Mouse (Mus musculus): ENCODE measurements around the gene Itpr1. TPM values are rescaled to one million over a fixed set of nuclear protein-coding genes. Genes with fewer than 3 reads are reported as not detected.

Gene Itpr1
- polyA plus RNA-seq, 1 experiment from 2014 or later = 3.5 TPM

DNA sequence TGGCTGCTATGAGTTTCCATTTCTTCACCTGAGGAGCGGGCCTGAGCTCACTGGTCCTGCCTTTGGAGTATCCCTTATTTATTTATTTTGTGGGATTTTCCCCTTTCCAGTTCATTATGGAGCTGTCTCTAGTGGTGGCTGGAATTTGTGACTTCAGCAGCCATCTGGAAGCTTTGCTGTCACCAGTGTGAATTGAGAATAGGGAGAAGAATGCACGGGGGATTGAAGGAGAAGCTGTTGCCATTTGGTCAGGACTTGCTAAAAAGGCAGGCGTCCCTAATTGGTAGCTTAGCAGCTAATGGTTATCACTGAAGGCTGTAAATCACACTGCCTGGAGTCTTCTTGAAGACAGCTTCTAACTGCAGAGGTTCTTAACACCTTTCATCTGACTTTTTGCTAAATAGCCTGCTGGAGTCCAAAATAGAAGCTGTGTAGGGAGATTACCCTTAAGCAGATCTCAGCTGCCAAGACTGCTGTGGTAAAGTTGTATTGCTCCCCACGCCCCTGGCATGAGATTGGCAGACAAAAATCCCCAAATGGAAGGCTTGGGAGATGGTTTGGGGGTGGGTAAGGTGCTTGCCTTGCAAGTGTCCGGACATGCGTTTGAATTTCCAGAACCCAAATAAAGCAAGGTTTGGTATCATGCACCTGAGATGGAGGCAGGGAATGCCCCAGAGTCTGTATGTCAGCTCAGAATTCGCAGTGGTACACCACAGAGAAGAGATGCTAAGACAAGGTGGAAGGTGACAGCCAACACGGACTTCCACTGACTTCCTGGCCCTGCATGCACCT, 96.7 kb downstream of the Itpr1 start:
- Histone ChIP-seq H3K36me3 (ENCODE audit: control insufficient read depth, insufficient read depth, low read length) (no peaks in the 10 kb centered on the region), H3K9me3 (ENCODE audit: control insufficient read depth, low read length) (no peaks in the 10 kb centered on the region), H3K4me2 (ENCODE audit: low read depth, low read length) (no peak overlapping the region), H3K27me3 (ENCODE audit: control insufficient read depth, insufficient read depth, low read length) (no peaks in the 10 kb centered on the region), H3K4me1 (ENCODE audit: control insufficient read depth, insufficient read depth, low read length) (0 out of 2 replicates have a peak, but pooled peaks cover 4% of the 10 kb centered on the region), H3K27ac (ENCODE audit: low read depth, low read length) (no peak overlapping the region), H3K4me3 (ENCODE audit: low read depth, low read length) (no peak overlapping the region), H3K9ac (replicated peaks; ENCODE audit: low read depth, low read length) (no peak overlapping the region)
- ATAC-seq (ENCODE audit: low read depth) = 0 out of 2 replicates have a peak, but pooled peaks have one; percentile 14
- 52% methylated on average over 8 of the region's 8 CpGs for WGBS

GRCm38 (mm10) chr6:108313056-108313455, 100.2 kb downstream of the Itpr1 start:
- no peak for ATAC-seq (ENCODE audit: low read depth)
- Histone ChIP-seq H3K27me3 (ENCODE audit: control insufficient read depth, insufficient read depth, low read length) (no peaks in the 10 kb centered on the region), H3K27ac (ENCODE audit: low read depth, low read length) (no peak overlapping the region), H3K4me2 (ENCODE audit: low read depth, low read length) (no peak overlapping the region), H3K9ac (replicated peaks; ENCODE audit: low read depth, low read length) (no peak overlapping the region), H3K4me1 (ENCODE audit: control insufficient read depth, insufficient read depth, low read length) (0 out of 2 replicates have a peak, but pooled peaks cover 4% of the 10 kb centered on the region), H3K4me3 (ENCODE audit: low read depth, low read length) (no peak overlapping the region), H3K36me3 (ENCODE audit: control insufficient read depth, insufficient read depth, low read length) (no peaks in the 10 kb centered on the region), H3K9me3 (ENCODE audit: control insufficient read depth, low read length) (no peaks in the 10 kb centered on the region)
- WGBS = 94% methylated on average over 1 of the region's 1 CpGs

DNA sequence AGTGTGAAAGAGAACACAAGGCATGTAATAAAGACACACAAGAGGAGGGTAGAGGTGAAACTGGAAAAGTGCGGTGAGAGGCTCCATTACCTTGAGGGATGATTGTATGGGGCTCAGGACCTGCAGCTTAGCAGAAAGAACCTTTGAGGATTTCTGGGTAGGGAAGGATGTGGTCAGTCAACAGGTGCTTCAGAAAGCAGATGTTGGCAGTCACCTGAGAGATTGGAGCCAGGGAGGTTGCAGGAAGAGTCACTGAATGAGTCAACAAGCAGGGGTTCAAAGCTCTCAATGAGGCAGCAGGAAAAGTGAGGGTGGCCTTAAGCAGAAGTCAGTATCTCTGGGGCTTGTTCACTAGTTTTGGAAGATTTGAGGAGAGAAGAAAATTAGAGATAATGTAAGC, 101.1 kb downstream of the Itpr1 start:
- Histone ChIP-seq H3K9ac (replicated peaks; ENCODE audit: low read depth, low read length) (no peak overlapping the region), H3K36me3 (ENCODE audit: control insufficient read depth, insufficient read depth, low read length) (no peaks in the 10 kb centered on the region), H3K4me1 (ENCODE audit: control insufficient read depth, insufficient read depth, low read length) (0 out of 2 replicates have a peak, but pooled peaks cover 4% of the 10 kb centered on the region), H3K4me3 (ENCODE audit: low read depth, low read length) (no peak overlapping the region), H3K27me3 (ENCODE audit: control insufficient read depth, insufficient read depth, low read length) (no peaks in the 10 kb centered on the region), H3K9me3 (ENCODE audit: control insufficient read depth, low read length) (no peaks in the 10 kb centered on the region), H3K4me2 (ENCODE audit: low read depth, low read length) (no peak overlapping the region), H3K27ac (ENCODE audit: low read depth, low read length) (no peak overlapping the region)
- ATAC-seq (ENCODE audit: low read depth) = no peak
- 97% methylated on average over 1 of the region's 1 CpGs for WGBS

DNA sequence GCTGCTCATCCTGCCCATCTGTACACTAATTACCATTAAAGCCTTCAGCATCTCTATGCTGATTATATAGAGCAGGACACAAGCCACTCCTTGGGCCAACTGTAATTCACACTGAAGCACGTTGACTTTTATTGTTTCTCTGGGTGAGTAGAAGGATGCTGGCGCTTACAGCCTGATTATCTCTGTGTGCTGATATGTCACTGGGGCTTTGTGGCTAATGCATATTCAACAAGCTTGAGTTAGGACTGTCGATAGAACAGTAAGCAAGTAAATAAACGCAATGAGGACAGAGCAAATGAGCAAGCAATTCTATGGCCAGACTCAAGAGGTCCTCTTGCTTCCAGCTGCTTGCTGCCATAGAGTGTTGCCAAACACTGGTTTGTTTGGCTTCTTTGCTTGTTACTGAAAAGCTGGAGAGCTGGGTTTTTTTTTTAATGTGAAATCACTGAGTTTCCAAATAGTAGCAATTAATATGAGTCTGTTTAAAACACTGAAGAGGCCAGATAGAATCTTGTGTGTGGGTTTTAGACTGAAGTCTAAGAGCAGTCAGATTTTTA, 103.5 kb downstream of the Itpr1 start:
- Histone ChIP-seq H3K27ac (ENCODE audit: low read depth, low read length) (no peak overlapping the region), H3K36me3 (ENCODE audit: control insufficient read depth, insufficient read depth, low read length) (no peaks in the 10 kb centered on the region), H3K9ac (replicated peaks; ENCODE audit: low read depth, low read length) (no peak overlapping the region), H3K4me3 (ENCODE audit: low read depth, low read length) (no peak overlapping the region), H3K9me3 (ENCODE audit: control insufficient read depth, low read length) (no peaks in the 10 kb centered on the region), H3K4me1 (ENCODE audit: control insufficient read depth, insufficient read depth, low read length) (no peaks in the 10 kb centered on the region), H3K4me2 (ENCODE audit: low read depth, low read length) (no peak overlapping the region), H3K27me3 (ENCODE audit: control insufficient read depth, insufficient read depth, low read length) (no peaks in the 10 kb centered on the region)
- 29% methylated on average over 4 of the region's 4 CpGs for WGBS
- peak; percentile 78; the same call in 1 of the 2 replicates for ATAC-seq (ENCODE audit: low read depth)

- 89% methylated on average over 1 of the region's 1 CpGs for WGBS
- H3K4me1 ChIP-seq (ENCODE audit: control insufficient read depth, insufficient read depth, low read length) = no peaks in the 10 kb centered on the region
- no peak for ATAC-seq (ENCODE audit: low read depth)
Measured at GRCm38 (mm10) chr6:108316951-108317350, 104.1 kb downstream of the Itpr1 start.

DNA sequence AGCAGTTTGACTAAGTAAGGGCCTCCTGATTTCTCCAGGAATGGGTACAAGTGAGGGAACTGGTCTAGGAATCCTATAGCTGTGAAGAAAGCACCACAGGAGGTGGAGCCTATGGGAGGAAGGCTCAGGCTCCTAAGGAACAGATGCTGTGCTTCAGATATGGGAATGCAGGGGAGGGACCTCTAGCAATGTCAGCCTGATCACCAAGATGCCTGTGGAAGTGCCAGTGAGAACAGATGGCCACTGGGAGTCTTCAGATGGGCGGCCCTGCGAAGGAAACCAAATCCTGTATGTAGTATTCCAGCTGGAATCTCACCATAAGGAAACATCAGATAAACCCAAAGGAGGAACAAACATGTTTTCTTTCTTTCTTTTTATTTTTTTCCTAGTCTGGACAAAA, 108.8 kb downstream of the Itpr1 start:
- ATAC-seq (ENCODE audit: low read depth) = no peak
- no peaks in the 10 kb centered on the region for H3K9me3 ChIP-seq (ENCODE audit: control insufficient read depth, low read length)
- no peaks in the 10 kb centered on the region for H3K4me1 ChIP-seq (ENCODE audit: control insufficient read depth, insufficient read depth, low read length)
- H3K4me3 ChIP-seq (ENCODE audit: low read depth, low read length) = no peak overlapping the region
- no peak overlapping the region for H3K27ac ChIP-seq (ENCODE audit: low read depth, low read length)
- WGBS = 91% methylated on average over 2 of the region's 2 CpGs
- H3K9ac ChIP-seq (replicated peaks; ENCODE audit: low read depth, low read length) = no peak overlapping the region
- no peaks in the 10 kb centered on the region for H3K36me3 ChIP-seq (ENCODE audit: control insufficient read depth, insufficient read depth, low read length)
- no peak overlapping the region for H3K4me2 ChIP-seq (ENCODE audit: low read depth, low read length)
- H3K27me3 ChIP-seq (ENCODE audit: control insufficient read depth, insufficient read depth, low read length) = no peaks in the 10 kb centered on the region

More at GRCm38 (mm10) chr6:108316951-108317350, 104.1 kb downstream of the Itpr1 start:
- Histone ChIP-seq H3K9ac (replicated peaks; ENCODE audit: low read depth, low read length) (no peak overlapping the region), H3K27me3 (ENCODE audit: control insufficient read depth, insufficient read depth, low read length) (no peaks in the 10 kb centered on the region), H3K9me3 (ENCODE audit: control insufficient read depth, low read length) (no peaks in the 10 kb centered on the region), H3K27ac (ENCODE audit: low read depth, low read length) (no peak overlapping the region), H3K4me2 (ENCODE audit: low read depth, low read length) (no peak overlapping the region), H3K4me3 (ENCODE audit: low read depth, low read length) (no peak overlapping the region), H3K36me3 (ENCODE audit: control insufficient read depth, insufficient read depth, low read length) (no peaks in the 10 kb centered on the region)

DNA sequence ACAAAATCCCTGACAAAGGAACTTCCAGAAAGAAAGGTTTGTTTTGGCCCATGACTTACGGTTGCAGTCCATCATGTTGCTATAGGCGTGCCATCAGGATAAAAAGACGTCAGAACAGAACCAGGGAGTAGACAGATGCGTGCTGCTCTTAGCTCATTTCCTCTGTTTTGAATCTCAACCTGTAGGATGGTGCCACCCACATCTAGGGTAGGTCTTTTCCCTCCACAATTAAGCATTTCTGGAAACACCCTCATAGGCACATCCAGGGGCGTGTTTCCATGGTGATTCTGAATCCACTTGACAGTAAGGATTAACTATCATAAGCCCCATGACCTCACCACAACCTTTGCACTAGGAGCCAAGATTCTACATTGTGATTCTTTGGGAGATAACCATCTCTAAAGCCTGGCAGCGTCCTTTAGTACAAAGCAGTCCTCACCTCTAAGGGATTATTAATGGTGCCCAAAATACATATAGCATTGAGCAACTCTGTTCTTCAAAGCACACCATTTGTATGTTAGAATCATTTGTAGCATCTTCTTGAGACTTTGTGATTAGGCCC, 111.6 kb downstream of the Itpr1 start:
- Histone ChIP-seq H3K27ac (ENCODE audit: low read depth, low read length) (no peak overlapping the region), H3K4me3 (ENCODE audit: low read depth, low read length) (no peak overlapping the region), H3K9ac (replicated peaks; ENCODE audit: low read depth, low read length) (no peak overlapping the region), H3K36me3 (ENCODE audit: control insufficient read depth, insufficient read depth, low read length) (no peaks in the 10 kb centered on the region), H3K4me1 (ENCODE audit: control insufficient read depth, insufficient read depth, low read length) (no peaks in the 10 kb centered on the region), H3K27me3 (ENCODE audit: control insufficient read depth, insufficient read depth, low read length) (no peaks in the 10 kb centered on the region), H3K4me2 (ENCODE audit: low read depth, low read length) (no peak overlapping the region), H3K9me3 (ENCODE audit: control insufficient read depth, low read length) (no peaks in the 10 kb centered on the region)
- WGBS = 87% methylated on average over 6 of the region's 6 CpGs
- ATAC-seq (ENCODE audit: low read depth) = no peak

DNA sequence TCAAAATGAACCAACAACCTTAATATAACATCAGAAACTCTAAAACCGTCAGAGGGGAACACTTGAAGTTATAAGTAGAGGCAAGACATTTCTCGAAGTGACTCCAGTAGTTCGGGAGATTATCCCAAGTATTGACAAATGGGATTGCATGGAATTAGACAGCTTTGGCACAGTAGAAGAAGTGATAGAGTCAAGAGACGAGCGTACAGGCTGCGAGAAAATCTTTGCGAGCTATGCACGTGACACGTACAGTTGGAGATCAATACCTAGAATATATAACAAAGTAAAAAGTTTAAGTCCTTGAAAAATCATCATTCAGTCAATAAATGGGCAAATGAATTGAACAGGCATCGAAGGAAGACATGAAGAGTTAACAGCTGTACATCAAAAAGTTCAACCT, 112.5 kb downstream of the Itpr1 start:
- Histone ChIP-seq H3K36me3 (ENCODE audit: control insufficient read depth, insufficient read depth, low read length) (no peaks in the 10 kb centered on the region), H3K9me3 (ENCODE audit: control insufficient read depth, low read length) (no peaks in the 10 kb centered on the region), H3K4me2 (ENCODE audit: low read depth, low read length) (no peak overlapping the region), H3K4me3 (ENCODE audit: low read depth, low read length) (no peak overlapping the region), H3K27ac (ENCODE audit: low read depth, low read length) (no peak overlapping the region), H3K27me3 (ENCODE audit: control insufficient read depth, insufficient read depth, low read length) (no peaks in the 10 kb centered on the region), H3K4me1 (ENCODE audit: control insufficient read depth, insufficient read depth, low read length) (no peaks in the 10 kb centered on the region), H3K9ac (replicated peaks; ENCODE audit: low read depth, low read length) (no peak overlapping the region)
- 97% methylated on average over 10 of the region's 10 CpGs for WGBS
- no peak for ATAC-seq (ENCODE audit: low read depth)

GRCm38 (mm10) chr6:108325948-108326411, 113.1 kb downstream of the Itpr1 start:
- Histone ChIP-seq H3K9me3 (ENCODE audit: control insufficient read depth, low read length) (no peaks in the 10 kb centered on the region), H3K4me2 (ENCODE audit: low read depth, low read length) (no peak overlapping the region), H3K27ac (ENCODE audit: low read depth, low read length) (no peak overlapping the region), H3K4me1 (ENCODE audit: control insufficient read depth, insufficient read depth, low read length) (no peaks in the 10 kb centered on the region), H3K4me3 (ENCODE audit: low read depth, low read length) (no peak overlapping the region), H3K27me3 (ENCODE audit: control insufficient read depth, insufficient read depth, low read length) (no peaks in the 10 kb centered on the region), H3K9ac (replicated peaks; ENCODE audit: low read depth, low read length) (no peak overlapping the region), H3K36me3 (ENCODE audit: control insufficient read depth, insufficient read depth, low read length) (no peaks in the 10 kb centered on the region)
- WGBS = 92% methylated on average over 12 of the region's 12 CpGs
- no peak for ATAC-seq (ENCODE audit: low read depth)
